Mouse (Mus musculus): ENCODE measurements at regions not wholly inside any gene's neighbourhood (a gene's known extent, or its start where the extent isn't known, plus 50 kb on each side); places are given as distances from the start of the nearest gene placed in this dataset.
"Not testable (repeated sequence)": the region's sequence is repeated elsewhere in the genome, so short reads cannot be mapped to it uniquely, and the experiment has no call there.

DNA sequence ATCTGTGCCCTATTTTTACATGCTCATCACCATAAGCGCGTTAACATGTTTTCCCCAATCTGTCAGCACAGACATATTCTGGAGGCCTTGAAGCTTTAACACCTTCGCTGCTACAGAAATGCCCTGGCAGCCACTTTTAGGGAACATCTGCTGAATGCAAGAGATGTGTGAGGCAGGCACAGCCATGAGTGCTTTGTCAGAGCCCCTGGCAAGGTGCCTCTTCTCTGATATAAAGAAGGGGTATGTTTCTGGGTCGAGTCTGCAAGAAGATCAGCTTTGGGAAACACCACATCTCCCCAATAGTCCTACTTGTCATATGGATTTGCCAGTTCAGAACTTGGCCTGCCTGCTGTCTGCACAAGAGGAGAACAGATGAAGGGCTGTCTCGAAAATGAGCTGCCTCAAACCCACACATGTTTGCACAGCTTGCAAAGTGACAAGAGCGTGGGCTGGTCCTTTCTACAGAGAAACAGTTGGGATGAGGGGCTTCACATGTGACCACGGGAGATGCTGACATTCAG, 1263.3 kb upstream of the Klhl29 start:
- DNase-seq (ENCODE audit: low spot score) = no peak

DNA sequence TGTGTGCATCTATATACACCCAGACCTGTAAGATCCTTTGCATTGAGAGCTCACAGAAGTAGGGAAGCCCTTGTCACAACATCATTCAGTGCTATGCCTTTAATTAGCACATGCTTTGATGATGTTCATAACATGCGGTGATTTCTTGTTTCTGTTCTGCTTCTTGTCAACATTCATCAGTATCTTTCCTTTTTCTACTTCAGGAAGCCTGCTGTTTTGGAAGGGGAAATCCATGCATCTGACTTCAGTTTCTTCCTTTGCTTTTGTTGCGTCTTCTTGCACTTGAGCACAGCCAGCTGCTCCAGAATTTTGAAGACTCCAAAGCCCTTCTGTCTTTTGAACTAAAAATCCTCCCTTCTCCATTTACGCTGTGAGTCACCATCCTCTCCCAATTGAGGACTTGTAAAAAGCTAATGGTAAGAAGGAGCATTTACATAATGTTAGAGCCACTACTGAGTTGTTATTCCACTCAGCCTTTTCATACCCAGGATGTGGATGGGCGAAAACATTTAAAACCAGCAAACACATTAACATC, 1262.4 kb upstream of the Klhl29 start:
- no peak for DNase-seq (ENCODE audit: low spot score)

DNA sequence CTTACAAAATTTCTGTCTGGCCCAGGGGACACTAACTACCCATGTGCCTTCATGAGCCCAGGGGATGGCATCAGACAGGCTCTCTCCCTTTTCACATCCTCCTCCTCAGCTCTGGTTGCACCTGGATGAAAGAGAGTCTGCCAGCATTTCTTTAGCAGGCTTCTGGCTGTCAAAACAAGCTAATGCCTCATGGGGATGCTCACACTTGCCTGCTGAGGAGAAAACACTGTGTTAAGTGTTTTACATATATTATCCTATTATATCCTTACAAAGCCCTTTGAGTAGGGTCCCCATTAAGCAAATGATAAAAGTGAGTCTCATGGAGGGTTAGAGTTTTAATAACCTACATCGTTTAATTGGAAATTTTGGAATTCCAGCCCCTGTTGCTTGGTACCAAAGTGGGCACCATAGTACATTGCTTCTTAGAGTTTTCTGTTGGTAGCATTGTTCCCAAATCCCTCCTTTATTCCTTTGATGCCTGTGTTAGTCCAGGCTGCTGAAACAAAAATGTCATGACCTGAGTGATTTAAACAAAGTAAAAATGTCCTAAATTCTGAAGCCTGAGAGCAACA, 1247.2 kb upstream of the Klhl29 start:
- DNase-seq (ENCODE audit: low spot score) = no peak

DNA sequence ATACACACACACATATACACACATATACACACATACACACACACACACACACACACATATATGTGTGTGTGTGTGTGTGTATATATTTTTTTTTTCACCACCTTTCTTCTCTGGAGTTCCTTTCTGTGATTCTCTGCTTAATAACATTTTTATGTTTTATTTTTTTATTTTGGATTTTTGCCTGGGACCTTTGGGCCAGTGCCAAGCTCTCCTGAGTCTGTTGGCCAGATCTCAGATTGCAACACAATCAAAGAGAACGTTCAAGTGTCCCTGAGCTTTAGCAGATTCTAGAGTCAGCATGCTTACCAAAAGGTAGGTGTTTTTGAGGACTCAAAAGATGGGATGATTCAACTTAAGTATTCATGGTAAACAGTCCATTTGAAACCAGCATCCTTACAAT, 1225.6 kb upstream of the Klhl29 start:
- no peak for DNase-seq (ENCODE audit: low spot score)

DNA sequence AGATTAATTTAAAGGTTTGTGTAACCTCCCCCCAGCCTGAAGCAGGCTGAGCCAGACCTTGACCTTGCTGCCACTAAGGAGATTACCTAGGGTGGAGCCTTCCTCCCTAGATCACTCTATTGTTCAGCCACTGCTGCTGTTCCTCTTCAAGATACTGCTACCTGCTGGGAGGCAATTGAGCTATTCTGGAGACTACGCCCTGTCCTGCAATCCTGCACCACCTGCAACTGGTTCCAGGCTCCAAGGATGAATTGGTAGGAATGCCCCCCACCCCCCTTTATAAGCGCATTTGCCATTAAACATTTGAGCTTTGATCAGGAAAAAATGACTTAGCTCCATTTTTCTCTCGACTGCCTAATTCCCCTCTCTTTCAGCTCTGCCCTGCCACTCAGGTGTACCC, 1220.0 kb upstream of the Klhl29 start:
- not testable (repeated sequence) for DNase-seq (ENCODE audit: low spot score)

DNA sequence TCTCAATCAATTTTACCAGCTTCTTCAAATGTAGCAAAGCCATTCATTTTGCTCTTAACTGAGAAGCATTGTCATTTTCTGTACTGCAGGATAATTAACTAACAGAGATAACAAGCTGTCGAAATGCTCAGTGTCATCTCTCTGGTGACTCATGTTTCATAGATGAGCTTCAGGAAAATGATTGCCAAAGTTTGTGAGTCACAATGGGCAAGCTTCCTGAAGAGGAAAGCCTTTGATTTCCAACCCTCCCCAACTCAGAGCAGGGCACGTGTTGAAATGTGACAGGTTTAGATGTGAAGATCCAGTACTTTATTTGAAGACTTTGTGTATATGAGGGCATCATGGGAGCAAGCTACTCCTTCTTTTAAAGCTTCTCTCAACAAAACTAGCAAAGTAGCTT, 1214.7 kb upstream of the Klhl29 start:
- DNase-seq (ENCODE audit: low spot score) = no peak

DNA sequence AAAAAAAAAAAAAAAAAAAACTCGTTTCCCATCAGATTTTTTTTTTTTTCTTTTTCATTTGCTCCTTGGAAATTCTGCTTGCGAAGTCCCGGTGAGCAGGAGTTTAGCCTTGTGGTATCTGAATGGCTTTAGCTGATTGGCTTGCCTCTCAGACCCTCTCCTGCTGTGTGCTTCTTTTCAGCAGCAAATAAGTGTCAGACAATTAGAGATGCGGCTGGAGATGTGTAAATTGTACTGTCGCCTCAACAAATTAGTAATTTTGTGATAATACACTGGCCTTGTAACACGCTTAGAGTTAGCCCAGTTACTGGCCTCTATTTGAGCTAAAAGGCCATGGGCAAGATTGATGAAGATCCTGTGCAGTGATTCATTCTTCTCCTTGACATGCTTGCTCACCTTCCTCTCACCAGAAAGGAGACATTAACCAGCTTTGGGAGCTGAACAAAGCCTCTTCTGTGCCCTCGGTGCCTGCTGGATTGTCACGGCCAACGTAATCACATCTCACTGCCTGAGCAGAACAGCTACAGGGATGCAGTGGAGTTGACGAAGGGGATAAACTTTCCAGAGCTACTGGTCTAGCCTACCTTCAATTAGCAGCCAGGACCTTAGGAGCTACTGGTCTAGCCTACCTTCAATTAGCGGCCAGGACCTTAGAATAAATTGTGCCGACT, 1212.7 kb upstream of the Klhl29 start:
- no peak for DNase-seq (ENCODE audit: low spot score)

DNA sequence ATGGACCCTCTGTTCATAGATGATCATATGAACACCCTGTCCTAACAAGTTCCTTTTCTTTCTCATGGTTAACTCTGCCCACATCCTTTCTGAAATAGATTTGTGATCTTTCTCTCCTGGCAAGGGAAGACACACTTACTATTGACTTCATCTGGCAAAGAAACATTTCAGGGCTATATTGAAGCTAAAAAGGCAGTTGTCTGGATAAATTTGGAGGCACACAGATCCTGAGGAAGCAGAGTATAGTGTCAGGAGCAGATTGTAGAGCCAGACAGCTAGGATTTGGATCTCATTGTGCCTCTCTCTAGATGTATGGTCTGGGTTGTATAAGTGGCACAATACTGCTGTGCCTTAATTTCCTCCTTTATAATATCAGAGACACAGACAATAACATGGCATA, 1204.7 kb upstream of the Klhl29 start:
- DNase-seq (ENCODE audit: low spot score) = no peak

DNA sequence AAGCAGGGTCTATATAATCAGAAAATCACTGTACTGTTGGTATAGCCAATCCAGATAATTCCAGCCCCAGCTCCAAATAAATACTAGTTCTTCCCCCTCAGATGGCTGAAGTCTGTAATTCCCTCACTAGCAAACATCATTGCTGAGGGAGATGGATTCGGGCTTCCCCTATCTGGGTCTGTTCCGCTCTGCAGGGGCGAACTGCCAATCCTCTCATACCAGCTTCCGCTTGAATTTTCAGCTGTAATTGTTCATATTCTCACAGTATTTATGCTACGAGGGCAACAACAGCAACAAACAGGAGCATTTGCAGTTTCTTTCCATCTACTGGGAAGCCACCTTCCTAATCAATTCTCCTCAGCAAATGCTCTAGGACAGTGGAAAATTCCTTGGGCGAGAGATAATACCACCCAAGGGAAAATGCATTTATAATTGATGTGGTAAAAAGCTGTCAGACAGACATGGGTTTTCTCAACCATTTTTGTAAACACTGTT, 1201.4 kb upstream of the Klhl29 start:
- peak; percentile 7 for DNase-seq (ENCODE audit: low spot score)

Measured in yolk sac, embryonic 10.5 days (tissue).